Mouse (Mus musculus) MEL (cell line): ENCODE measurements around the gene Gm6096.

Experiments used
- CHD1 ChIP-seq: IDR thresholded peaks from 2 replicates; pipeline ENCODE4 v1.6.1; 2012; ENCODE audit warnings: low read depth, mild to moderate bottlenecking, inconsistent platforms, low read length, improper control_type of control experiment
- CHD2 ChIP-seq: IDR thresholded peaks from 2 replicates; pipeline ENCODE4 v1.6.1; 2011; ENCODE audit warnings: low read length, improper control_type of control experiment
- CTCF ChIP-seq, 3 experiments: IDR thresholded peaks in 2 of 3; conservative IDR thresholded peaks in 1 of 3; 2 replicates each; pipeline ENCODE4 v1.5.1; 2011 to 2012; ENCODE audit warnings: low read length in 3 of 3, low read depth in 2 of 3, mild to moderate bottlenecking in 2 of 3, improper control_type of control experiment in 1 of 3, inconsistent platforms in 1 of 3, mixed read lengths in 1 of 3, moderate library complexity in 1 of 3; ENCODE audit not compliant: control insufficient read depth in 1 of 3, insufficient read depth in 1 of 3, poor library complexity in 1 of 3, severe bottlenecking in 1 of 3
- ELF1 ChIP-seq: IDR thresholded peaks from 2 replicates; pipeline ENCODE4 v1.6.1; 2014; ENCODE audit warnings: low read depth, mild to moderate bottlenecking, inconsistent platforms, low read length, improper control_type of control experiment, moderate library complexity
- EP300 ChIP-seq, 2 experiments: IDR thresholded peaks; 2 replicates each; pipeline ENCODE4 v1.6.1; 2011; ENCODE audit warnings: improper control_type of control experiment in 2 of 2, low read length in 2 of 2, low read depth in 1 of 2, mild to moderate bottlenecking in 1 of 2
- NRF1 ChIP-seq: IDR thresholded peaks from 2 replicates; pipeline ENCODE4 v1.6.1; 2014; ENCODE audit warnings: low read depth, mild to moderate bottlenecking, inconsistent platforms, low read length, improper control_type of control experiment, moderate library complexity; ENCODE audit not compliant: poor library complexity, insufficient read depth, severe bottlenecking
- POLR2A ChIP-seq, 2 experiments: IDR thresholded peaks; 2 replicates each; pipeline ENCODE4 v1.6.1; 2011 to 2012; ENCODE audit warnings: low read length in 2 of 2, mild to moderate bottlenecking in 2 of 2, control low read depth in 1 of 2, improper control_type of control experiment in 1 of 2, low read depth in 1 of 2, moderate library complexity in 1 of 2; ENCODE audit not compliant: control insufficient read depth in 1 of 2, insufficient read depth in 1 of 2, poor library complexity in 1 of 2
- TBP ChIP-seq: IDR thresholded peaks from 2 replicates; pipeline ENCODE4 v1.8.0; 2011; ENCODE audit warnings: low read depth, low read length, improper control_type of control experiment
- ZNF384 ChIP-seq: IDR thresholded peaks from 2 replicates; pipeline ENCODE4 v1.6.1; 2012; ENCODE audit warnings: low read depth, mild to moderate bottlenecking, inconsistent platforms, low read length, improper control_type of control experiment

DNA sequence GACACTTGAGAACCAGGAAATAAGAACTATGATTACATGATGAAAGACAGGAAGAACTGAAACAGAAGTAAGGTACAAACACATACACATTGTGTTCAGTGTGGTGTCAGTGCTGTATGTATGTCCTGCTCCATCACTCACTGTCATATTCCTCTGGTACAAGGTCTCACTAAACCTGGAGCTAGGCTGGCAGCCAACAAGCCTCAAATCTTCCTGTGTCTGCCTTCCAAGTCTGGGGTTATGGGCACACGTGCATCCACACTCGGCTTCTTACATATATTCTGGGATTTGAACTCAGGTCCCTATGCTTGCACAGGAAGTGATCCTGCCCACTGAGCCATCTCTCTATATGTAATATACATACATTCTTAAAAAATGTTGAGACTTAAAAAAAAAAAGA, 41.8 kb downstream of the Gm6096 start:
- TF ChIP-seq POLR2A (IDR thresholded peaks at IDR 0.05; ENCODE audit: control insufficient read depth in 1 of 2, insufficient read depth in 1 of 2, low read depth in 1 of 2, low read length in 2 of 2, poor library complexity in 1 of 2) (no peak), EP300 (IDR thresholded peaks at IDR 0.05; ENCODE audit: low read depth in 1 of 2, low read length in 2 of 2) (no peak), CTCF (IDR thresholded peaks at IDR 0.05 in 2 of 3, conservative IDR thresholded peaks at IDR 0.05 in 1 of 3; ENCODE audit: control insufficient read depth in 1 of 3, insufficient read depth in 1 of 3, low read depth in 2 of 3, low read length in 3 of 3, poor library complexity in 1 of 3, severe bottlenecking in 1 of 3) (no peak), ZNF384 (no peak), CHD2 (no peak), NRF1 (no peak), CHD1 (no peak), TBP (no peak), ELF1 (no peak)
